Mouse (Mus musculus) E14TG2a.4 (cell line): ENCODE measurements around the gene Hat1.

Experiments used
- CTCF ChIP-seq: conservative IDR thresholded peaks from 2 replicates; pipeline ENCODE4 v1.5.1; 2014; ENCODE audit warnings: low read length
- POU5F1 ChIP-seq: IDR thresholded peaks from 2 replicates; pipeline ENCODE4 v1.6.1; 2014; ENCODE audit warnings: low read length, borderline replicate concordance

DNA sequence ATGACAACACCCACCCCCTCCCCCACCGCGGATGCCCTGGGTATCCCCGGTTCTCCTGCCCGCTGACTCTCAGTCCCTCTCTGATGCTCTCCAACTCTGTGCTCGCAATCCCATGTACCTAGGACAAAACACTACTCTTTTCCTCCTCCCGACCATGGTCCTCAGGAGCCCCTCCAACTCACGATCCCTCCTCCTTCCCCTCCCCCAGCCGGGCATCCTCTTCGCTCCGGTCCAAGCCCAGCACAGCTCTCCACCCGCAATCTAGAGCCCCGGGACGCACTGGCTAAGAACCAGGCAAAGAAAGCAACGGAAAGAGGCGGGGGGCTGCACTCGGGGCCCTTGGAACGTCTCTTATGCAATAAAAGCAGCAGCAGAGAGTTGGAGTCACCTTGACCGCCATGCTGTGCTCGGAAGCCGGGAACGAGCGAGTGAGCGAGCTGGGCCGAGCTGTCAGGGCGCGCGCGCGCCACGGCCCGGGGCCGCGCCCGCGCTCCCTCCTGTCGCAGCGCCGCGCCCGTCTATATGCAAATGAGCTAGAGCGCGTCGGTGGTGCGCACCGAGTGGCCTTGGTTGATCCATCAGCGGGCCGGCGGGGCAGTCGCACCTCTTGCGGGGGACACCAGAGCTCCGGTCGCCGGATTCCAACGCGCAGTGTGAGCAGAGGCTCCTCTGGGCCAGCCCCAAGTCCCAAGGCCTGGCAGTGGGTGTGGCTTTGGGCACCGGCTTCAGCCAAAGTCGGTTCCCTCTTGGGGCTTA lies 21.5 kb upstream of the Hat1 start, which contains the start of gene Slc25a12:
- TF ChIP-seq CTCF, result no peak
- no peak for TF ChIP-seq POU5F1
